Mouse (Mus musculus): ENCODE measurements around the gene Exoc6b.

Gene Exoc6b

GRCm38 (mm10) chr6:84976563-84976971 is 92.7 kb downstream of the Exoc6b start:
- DNase-seq (ENCODE audit: low read depth, low spot score): peak; percentile 3

DNA sequence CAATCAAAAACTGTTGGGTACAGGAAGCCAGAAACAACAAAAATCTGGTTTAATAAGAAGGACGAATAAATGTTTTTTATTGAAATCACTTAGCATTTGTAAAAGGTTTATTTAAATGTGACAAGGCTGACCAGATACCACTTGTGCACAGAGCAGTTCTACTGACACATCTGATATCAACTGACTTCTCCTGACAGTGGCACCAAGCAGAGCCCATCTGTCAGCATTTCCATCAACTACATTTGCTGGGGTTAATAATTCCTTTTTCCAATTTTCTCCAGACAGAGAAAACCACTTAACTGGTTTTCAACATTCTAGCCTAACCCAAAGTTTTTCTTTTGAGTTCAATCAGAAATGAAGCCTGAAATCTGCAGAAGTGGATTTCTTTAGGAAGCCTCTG is 100.8 kb downstream of the Exoc6b start:
- DNase-seq (ENCODE audit: low read depth, low spot score): no peak

- DNase-seq (ENCODE audit: low read depth, low spot score): no peak
Measured at GRCm38 (mm10) chr6:84964729-84965415, 104.4 kb downstream of the Exoc6b start.

DNA sequence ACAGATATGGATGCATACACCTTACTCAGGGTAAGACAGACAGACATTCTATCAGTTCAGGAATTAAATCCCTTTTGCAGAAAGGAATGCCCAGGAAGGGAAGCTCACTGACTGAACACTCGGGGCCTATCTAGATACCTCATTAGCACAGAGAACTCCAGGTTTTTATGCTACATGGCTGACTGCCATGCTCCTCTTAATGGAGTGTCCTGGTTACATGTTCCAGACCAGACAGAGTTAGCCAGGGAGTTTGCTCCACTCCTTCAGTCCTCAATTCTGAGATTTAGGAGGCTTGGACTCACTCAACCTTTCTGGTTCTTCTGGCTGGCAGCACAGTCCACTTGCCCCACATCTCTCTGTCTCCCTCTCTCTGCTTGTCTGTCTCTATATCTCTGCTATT is 106.3 kb downstream of the Exoc6b start:
- no peak for DNase-seq (ENCODE audit: low read depth, low spot score)

DNA sequence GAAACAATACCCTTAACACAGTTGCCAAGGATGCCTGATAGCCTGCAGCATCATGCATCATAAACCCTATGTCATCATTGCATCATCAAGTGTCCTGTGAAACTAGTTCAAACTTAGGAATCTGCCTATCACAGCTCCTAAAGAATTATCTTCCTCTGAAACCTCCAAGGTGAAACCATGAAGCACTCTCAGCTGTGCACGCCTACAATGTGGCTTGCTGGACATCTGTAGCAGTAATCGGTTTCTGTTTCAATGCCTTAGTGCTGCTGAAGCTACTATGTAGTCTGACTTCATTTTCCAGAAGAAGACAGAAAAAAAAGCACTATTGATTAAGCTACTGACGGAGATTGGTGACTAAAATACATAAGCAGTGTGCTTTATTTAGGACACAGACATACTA is 107.5 kb downstream of the Exoc6b start:
- no peak for DNase-seq (ENCODE audit: low read depth, low spot score)

- DNase-seq (ENCODE audit: low read depth, low spot score): no peak
Measured at GRCm38 (mm10) chr6:84959520-84959919, 109.8 kb downstream of the Exoc6b start.

GRCm38 (mm10) chr6:84951621-84952020 is 117.7 kb downstream of the Exoc6b start:
- no peak for DNase-seq (ENCODE audit: low read depth, low spot score)

DNA sequence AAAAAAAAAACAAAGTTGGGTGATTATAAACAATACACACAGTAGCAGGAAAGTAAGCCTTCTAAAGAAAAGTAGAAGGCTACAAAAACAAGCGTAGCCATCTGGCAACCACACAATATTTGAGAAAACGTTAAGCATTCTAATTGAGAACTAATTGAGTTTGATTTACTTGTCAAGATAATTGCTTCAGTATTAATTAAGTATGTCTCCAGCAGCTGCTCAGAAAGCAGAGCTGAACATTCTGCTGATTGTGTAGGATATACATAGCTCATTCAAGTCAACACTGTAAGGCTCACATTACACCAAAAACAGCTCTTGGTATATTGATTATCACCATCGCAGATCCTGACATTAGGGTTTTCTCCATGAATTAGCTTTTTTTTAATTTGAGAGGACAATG is 122.7 kb downstream of the Exoc6b start:
- DNase-seq (ENCODE audit: low read depth, low spot score): no peak

DNA sequence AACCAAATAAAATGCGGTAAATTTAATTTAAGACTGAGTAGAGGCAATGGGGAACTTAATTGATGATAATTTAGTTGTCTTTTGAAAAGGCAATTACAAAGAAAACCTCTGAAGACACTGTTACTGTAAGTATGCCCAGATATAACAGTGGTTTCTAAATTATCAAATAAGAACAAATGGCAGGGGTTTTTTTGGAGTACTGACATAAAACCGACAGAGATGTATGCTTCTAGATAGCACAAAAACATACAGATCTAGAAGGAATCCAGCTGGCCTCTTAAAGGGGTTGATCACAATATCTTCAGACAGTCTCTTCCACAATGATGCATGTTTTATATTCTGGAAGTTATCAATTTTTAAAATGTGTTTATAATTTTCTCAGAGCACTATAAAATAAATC is 123.2 kb downstream of the Exoc6b start:
- DNase-seq (ENCODE audit: low read depth, low spot score): no peak

DNA sequence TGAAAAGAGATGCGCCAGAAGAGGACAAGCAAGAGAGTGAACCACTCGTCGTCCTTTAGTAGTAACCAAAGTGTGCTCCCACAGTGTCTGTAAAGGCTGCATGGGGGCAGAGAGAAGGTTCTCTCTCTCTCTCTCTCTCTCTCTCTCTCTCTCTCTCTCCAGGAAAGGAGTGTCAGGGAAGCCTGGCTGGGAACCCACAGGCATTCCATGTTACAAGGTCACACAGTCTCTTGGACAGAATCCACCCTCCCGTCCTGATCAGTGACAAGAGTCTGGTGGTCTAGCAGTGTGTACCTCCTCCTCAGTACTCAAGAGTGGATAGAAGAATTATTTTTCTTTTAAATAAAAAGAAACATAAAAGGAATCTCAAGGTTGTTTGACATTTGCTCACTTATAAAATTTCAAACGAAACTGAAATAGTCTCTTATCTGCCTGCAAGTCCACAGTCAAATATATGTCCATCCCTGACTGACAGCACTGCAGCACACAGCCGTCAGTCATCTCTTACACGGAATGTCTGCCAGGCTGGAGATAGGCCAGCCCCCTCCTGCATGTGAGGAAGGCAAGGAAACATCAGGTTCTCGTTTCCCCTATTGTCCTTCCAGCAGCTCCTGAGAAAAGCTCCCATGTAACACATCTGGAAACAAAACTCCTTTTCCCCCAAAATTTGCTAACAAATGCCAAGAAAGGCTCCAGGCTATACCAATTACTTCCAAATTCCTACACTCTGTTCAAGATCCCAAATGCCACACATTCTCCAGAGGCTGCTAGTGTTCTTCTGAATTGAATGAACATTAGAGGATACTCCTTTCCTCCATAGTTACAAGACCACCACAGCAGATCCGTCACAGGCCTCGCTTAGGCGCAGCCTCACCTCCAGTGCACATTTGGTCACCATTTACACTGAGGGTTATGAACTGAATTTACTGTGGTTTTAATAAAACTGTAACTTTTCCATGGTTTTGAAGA is 136.1 kb downstream of the Exoc6b start:
- no peak for DNase-seq (ENCODE audit: low read depth, low spot score)

DNA sequence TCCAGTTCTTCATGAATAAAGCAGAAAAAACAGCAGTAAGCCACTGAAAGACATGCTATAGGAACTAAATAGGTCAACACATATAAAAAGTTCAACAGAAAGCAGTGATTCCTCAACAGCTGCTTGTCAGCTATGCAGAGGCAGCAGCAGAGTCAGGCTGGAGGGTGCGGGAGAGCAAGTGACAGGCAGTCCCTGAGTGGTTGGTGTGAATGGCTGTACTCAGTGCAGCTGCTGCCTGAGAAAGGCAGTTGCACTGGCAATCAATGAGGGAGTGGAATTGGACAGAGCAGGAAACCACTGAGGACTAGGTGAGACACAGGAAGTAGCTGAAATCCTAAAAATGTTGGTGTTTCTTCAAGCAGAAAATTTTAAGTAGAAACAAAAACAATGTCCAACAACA is 138.3 kb downstream of the Exoc6b start:
- DNase-seq (ENCODE audit: low read depth, low spot score): no peak

- no peak for DNase-seq (ENCODE audit: low read depth, low spot score)
Measured at GRCm38 (mm10) chr6:84926066-84926465, 143.2 kb downstream of the Exoc6b start.

DNA sequence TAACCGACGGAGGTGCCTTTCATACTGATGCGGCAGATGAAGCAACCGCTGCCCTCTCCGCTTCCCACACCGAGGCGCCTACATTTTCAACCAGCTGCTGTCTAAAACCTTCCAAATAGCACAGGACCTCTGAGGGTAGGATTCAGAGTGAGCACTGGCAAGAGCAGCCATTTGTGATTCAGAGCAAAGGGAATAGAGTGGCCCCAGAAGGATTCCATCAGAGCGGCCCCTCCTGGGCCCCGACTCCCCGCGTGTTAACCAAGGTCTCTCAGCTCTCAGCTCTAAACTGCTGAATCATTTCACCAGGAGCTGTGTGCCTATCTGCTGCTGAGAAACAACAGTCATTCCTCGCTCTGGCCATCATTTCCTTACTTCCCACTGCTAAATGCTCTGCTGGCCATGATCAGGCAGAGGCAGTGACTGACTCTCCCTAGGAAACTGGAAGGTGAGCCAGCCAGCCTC is 145.5 kb downstream of the Exoc6b start:
- DNase-seq (ENCODE audit: low read depth, low spot score): peak; percentile 23

DNA sequence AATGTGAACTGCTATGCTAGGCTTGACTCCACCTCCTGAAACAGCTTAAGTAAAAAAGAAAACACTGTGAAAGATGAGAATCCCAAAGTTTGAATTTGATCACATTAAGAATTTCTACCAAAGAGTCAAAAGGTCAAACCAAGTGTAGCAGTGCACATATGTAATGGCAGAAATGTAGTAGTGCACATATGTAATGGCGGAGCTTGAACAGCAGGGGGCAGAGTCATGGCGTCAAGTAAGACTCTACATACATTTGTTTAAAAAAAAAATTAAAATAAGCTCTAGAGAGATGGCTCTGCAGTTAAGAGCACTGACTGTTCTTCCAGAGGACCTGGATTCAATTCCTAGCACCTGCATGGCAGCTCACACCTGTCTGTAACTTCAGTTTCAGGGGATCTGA is 153.0 kb downstream of the Exoc6b start:
- DNase-seq (ENCODE audit: low read depth, low spot score): peak; percentile 10

DNA sequence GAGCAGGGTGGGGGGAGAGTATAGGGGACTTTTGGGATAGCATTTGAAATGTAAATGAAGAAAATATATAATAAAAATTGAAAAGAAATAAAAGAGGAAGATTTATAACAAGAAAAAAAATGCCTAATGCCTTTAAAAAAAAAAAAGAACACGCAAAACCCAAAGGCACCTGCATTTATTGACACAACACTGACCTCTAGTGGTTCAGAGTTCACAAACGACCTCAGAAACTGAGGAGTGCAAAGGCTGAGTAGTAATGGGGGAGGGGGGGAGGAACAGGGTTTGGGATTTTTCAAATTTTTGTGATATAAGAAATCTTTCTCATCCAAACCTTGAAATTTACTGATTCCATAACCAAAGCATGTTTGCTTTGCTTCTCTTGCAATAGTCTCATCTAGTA is 156.9 kb downstream of the Exoc6b start:
- peak; percentile 13 for DNase-seq (ENCODE audit: low read depth, low spot score)

DNA sequence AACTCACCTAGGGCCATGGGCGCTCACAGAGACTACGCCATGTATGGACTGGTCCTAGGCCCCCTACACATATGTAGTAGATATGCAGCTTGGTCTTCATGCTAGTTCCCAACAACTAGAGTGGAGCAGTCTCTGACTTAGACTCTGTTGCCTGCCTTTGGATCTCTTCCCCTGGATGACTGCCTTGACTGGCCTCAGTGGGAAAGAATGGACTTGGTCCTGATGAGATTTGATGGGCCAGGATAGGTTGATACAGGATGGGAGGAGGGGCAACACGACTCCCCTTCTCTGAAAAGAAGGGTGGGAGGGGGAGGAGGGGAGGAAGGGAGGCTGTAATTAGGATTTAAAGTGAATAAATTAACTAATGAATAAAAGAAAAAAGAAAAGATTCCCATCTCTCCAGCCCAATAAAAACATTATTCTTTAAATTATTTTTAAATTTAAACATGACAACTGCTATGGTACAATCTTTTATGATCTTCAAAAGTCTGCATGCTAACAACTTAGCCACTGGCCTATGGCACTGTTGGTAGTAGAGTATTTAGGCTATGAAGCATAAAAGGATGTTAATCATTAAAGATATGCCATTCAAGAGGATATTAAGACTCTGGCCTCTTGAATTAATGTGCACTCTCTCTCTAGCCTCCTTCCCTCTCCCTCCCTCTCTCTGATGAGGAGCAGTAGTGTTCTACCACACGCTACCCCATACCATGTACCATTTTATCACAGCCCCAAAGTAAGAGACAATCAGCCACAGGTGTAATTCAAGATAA is 170.1 kb downstream of the Exoc6b start:
- DNase-seq (ENCODE audit: low read depth, low spot score): no peak

GRCm38 (mm10) chr6:84893773-84894095 is 175.6 kb downstream of the Exoc6b start:
- no peak for DNase-seq (ENCODE audit: low read depth, low spot score)

DNA sequence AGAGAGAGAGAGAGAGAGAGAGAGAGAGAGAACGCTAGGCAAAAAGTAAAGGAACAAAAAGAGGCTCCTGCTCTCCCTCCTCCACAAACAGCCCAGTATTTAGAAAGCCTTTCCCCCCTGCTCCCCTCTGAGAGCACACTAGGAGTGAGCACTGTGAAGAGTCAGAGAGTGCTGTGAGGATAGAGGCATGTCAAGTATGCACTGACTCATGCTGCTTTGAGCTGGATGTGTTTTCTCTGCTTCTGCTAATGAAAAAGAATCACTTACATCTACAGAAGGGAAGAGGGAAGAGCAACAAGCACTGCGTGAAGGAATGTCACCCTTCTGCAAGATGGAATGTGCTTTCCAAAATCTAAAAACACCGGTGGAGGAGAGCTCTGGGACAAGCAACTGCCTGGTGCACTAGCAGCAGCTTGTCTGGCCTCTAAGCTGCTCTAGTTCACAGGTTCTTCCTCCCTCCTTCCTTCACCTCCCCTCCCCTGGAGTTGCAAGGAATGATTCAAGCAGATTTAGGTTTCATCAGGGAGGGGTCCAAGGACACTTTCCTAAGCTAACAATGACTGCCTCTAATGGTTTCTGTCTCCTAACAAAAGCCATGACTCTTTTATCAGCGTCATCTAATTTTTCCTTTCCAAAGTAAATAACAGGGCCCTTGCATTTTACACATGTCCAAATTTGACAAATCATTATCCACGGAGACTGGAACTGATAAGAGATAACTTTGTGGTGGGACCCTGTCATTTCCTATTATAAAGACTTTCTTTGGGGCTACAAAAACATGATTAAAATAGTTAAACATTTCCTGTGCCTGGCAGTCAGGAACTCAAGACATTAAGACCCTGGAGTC is 176.2 kb downstream of the Exoc6b start:
- peak; percentile 4 for DNase-seq (ENCODE audit: low read depth, low spot score)

GRCm38 (mm10) chr6:84886551-84886950 is 182.8 kb downstream of the Exoc6b start:
- no peak for DNase-seq (ENCODE audit: low read depth, low spot score)

DNA sequence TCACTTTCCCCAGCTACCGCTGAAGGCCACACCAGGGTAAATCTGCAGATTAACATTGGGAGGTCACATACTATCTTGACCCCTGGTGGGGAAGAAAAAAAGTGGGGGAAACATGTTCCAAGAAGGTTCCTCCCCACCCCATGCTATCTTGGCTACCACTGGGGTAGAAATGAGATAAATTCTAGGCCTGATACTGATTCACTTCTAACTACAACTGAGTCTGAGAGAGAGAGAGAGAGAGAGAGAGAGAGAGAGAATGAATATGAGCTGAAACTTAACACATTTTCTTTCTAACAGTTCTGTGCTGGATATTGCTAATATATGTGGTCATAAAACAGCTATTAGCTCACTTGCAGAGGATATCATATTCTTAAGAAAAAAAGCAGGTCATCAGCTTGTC is 184.2 kb downstream of the Exoc6b start:
- no peak for DNase-seq (ENCODE audit: low read depth, low spot score)

DNA sequence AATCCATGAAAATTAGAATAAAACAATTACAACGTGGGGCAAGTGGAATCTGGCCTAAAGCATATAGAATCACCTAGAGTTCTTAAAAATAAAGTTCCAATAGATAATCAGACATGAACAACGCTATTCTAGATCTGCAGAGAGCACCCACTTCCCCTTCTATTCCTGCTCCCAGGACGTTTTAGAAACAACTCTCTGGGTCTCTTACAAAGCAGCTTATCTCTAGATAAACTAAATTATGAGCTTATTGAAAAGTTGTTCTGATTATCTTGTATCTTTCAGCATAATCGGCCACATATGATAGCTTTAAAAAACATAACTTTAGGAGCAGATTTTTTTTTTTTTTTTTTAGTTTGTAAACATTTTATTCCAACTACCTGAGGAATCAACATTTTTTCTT is 185.6 kb downstream of the Exoc6b start:
- DNase-seq (ENCODE audit: low read depth, low spot score): no peak

Data from skeletal muscle tissue, adult 2 months (tissue).